Mouse (Mus musculus) hindbrain, embryonic 11.5 days (tissue): ENCODE measurements around the gene Dlg2. TPM values are rescaled to one million over a fixed set of nuclear protein-coding genes. Genes with fewer than 3 reads are reported as not detected.

ENCODE experiments used
- ATAC-seq: fragments of 200-750 bp; cut with Nextera tagmentation; 2 replicates; pipeline ENCODE4 v1.8.0; 2017; ENCODE audit warnings: mild to moderate bottlenecking, moderate TSS enrichment, moderate library complexity; ENCODE audit not compliant: low FRiP score
- DNase-seq: peaks from one replicate; pipeline ENCODE4 v3.0.0-alpha.2; 2015; ENCODE audit warnings: low spot score
- H3K27ac ChIP-seq: fragments of 300-500 bp; sonication (generic); 2 replicates; pipeline ENCODE4 v1.5.1; 2014; ENCODE audit warnings: mild to moderate bottlenecking, low read depth, low read length
- H3K27me3 ChIP-seq: fragments of 300-500 bp; sonication (generic); 2 replicates; pipeline ENCODE4 v1.6.1; 2014; ENCODE audit warnings: mild to moderate bottlenecking, low read length, moderate library complexity, mixed read lengths; ENCODE audit not compliant: control insufficient read depth, insufficient read depth
- H3K36me3 ChIP-seq: fragments of 300-500 bp; sonication (generic); 2 replicates; pipeline ENCODE4 v1.6.1; 2014; ENCODE audit warnings: mild to moderate bottlenecking, low read length, moderate library complexity, mixed read lengths; ENCODE audit not compliant: control insufficient read depth, insufficient read depth
- H3K4me1 ChIP-seq: fragments of 300-500 bp; sonication (generic); replicated peaks from 2 replicates; pipeline ENCODE4 v1.6.1; 2014; ENCODE audit warnings: low read length, mixed read lengths; ENCODE audit not compliant: control insufficient read depth, insufficient read depth
- H3K4me2 ChIP-seq: fragments of 300-500 bp; sonication (generic); replicated peaks from 2 replicates; pipeline ENCODE4 v1.6.1; 2014; ENCODE audit warnings: mild to moderate bottlenecking, low read depth, low read length
- H3K4me3 ChIP-seq: fragments of 300-500 bp; sonication (generic); 2 replicates; pipeline ENCODE4 v1.5.1; 2014; ENCODE audit warnings: low read depth, low read length
- H3K9ac ChIP-seq: fragments of 300-500 bp; sonication (generic); 2 replicates; pipeline ENCODE4 v1.6.1; 2014; ENCODE audit warnings: low read depth, low read length
- H3K9me3 ChIP-seq: fragments of 300-500 bp; sonication (generic); 2 replicates; pipeline ENCODE4 v1.6.1; 2016; ENCODE audit warnings: low read length; ENCODE audit not compliant: control insufficient read depth
- WGBS: fragments of 180-500 bp; shearing (Covaris S2); extraction: QIAGEN DNeasy Blood & Tissue Kit; methylation state at CpG from one replicate; pipeline ENCODE4 v1.1.7; 2014; 5-methylcytosine and 5-hydroxymethylcytosine counted together
- polyA plus RNA-seq: library from polyadenylated mRNA; unstranded; fragments of >200 nt; fragmentation: Nextera tagmentation; extraction: Ambion mirVana; gene quantifications from 2 replicates; pipeline ENCODE4 v1.2.1, GENCODE M21; 2014

Gene Dlg2
- polyA plus RNA-seq, 1 experiment from 2014 or later, result 3.1 TPM

DNA sequence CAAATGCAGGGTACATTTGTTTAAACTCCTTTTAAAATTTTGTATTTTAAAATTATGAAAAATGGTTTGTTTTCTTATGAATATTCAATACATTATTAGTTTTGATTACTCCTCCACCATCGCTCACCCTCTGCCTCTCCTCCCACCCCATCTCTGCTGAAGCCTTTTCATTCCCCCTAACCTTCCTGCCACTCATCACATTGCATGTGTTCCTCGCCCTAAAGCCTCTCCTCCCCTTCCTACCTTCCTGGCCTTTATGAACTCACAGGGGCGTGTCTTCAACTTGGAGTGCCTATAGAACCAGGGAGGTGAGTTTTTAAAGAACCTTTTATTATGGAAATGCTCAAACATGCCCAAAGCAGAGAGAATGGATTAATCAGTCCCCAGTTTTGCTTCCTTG lies 921.4 kb downstream of the Dlg2 start:
- H3K4me2 ChIP-seq, result no peak overlapping the region
- no peaks in the 10 kb centered on the region for H3K36me3 ChIP-seq
- no peak overlapping the region for H3K4me3 ChIP-seq
- no peaks in the 10 kb centered on the region for H3K4me1 ChIP-seq
- WGBS, result 23% methylated on average over 3 of the region's 3 CpGs
- no peak for DNase-seq
- no peak overlapping the region for H3K9ac ChIP-seq
- H3K9me3 ChIP-seq, result no peaks in the 10 kb centered on the region
- ATAC-seq, result no peak
- no peak overlapping the region for H3K27ac ChIP-seq
- no peaks in the 10 kb centered on the region for H3K27me3 ChIP-seq

DNA sequence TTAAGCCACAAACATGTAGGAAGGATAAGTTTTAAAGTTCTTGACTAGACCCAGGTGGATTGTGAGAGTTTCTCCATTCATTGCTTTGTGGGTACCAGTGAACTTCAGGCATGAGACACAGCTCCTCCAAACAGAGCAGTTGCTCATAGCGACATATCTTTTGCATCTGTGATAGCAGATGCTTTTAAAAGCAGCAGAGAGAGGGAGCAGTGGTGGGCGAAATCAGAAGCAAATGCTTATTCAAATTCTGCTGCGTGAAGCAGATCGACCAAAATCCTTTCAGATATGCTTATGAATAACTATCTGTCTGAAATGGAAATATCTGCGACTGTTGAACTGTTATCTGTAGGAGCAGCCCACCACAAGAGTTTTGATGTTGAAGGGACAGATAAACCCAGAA lies 935.6 kb downstream of the Dlg2 start:
- DNase-seq, result no peak
- Histone ChIP-seq H3K4me3 (no peak overlapping the region), H3K9ac (no peak overlapping the region), H3K27ac (no peak overlapping the region), H3K4me2 (no peak overlapping the region), H3K4me1 (no peaks in the 10 kb centered on the region), H3K36me3 (no peaks in the 10 kb centered on the region), H3K27me3 (no peaks in the 10 kb centered on the region), H3K9me3 (no peaks in the 10 kb centered on the region)
- 83% methylated on average over 5 of the region's 5 CpGs for WGBS
- ATAC-seq, result no peak

DNA sequence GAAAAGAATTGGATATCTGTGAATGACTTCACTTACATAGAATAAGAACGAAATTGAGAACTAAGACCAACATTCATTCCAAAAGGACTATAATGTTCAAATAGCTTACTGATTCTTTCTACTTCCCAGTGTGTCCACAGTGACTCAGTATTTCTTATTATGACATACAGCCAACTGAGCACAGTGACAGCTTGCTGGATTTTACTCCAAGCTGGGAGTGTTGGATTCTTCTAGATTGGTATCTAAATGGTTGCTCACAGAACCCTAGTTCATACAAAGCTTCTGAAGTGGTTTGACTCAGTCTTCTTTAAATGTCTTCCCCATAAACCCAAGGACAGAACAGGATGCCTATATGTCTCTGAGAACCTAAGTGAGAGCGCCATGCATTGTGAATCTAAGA lies 937.7 kb downstream of the Dlg2 start:
- no peaks in the 10 kb centered on the region for H3K36me3 ChIP-seq
- DNase-seq (no peak), ATAC-seq (no peak)
- WGBS, result 89% methylated on average over 2 of the region's 2 CpGs
- no peaks in the 10 kb centered on the region for H3K27me3 ChIP-seq
- no peak overlapping the region for H3K9ac ChIP-seq
- H3K4me1 ChIP-seq, result no peaks in the 10 kb centered on the region
- no peak overlapping the region for H3K27ac ChIP-seq
- no peak overlapping the region for H3K4me2 ChIP-seq
- no peak overlapping the region for H3K4me3 ChIP-seq
- no peaks in the 10 kb centered on the region for H3K9me3 ChIP-seq

DNA sequence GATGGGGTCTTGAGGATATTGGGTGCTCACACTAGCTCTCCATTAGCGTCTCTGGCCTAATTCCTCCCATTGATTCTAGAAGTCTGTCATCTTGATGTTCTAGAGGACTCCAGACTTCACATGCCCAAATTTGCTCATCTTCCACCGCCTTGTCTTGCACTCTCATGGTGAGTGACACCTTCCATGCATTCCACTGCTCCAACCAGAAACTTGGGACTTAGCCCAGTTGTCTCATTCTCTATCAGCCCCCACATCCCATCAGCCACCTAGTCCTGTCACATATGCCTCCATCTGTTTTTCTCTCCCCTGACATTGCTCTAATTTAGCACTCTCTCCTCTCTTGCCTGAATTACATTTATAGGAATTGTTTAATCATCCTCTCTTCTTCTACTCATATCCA lies 938.3 kb downstream of the Dlg2 start:
- Histone ChIP-seq H3K4me3 (no peak overlapping the region), H3K9ac (no peak overlapping the region), H3K27me3 (no peaks in the 10 kb centered on the region), H3K36me3 (no peaks in the 10 kb centered on the region), H3K4me2 (no peak overlapping the region), H3K4me1 (no peaks in the 10 kb centered on the region), H3K27ac (no peak overlapping the region), H3K9me3 (no peaks in the 10 kb centered on the region)
- 87% methylated on average over 2 of the region's 2 CpGs for WGBS
- ATAC-seq, result no peak
- DNase-seq, result no peak

DNA sequence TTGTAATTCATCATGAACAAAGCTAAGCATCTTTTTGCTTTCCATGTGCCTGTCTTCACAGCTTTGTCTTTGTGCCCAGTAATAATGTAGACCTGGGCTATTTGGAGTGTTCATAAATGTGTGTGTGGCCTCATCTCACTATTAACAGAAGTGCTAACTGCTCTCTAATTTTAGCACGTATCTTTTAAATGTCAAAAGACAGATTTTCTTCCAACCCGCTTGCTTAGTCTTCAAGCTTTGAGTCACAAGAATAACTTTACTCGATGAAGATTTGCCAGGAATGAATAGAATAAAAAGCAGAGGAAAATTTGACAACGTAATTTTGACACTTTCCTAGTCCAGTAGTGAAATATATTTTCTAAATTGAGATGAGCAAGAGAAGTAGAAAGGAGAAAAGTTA lies 943.7 kb downstream of the Dlg2 start:
- Histone ChIP-seq H3K27ac (no peak overlapping the region), H3K4me2 (no peak overlapping the region), H3K9ac (no peak overlapping the region), H3K4me1 (no peaks in the 10 kb centered on the region), H3K27me3 (no peaks in the 10 kb centered on the region), H3K36me3 (no peaks in the 10 kb centered on the region), H3K9me3 (no peaks in the 10 kb centered on the region), H3K4me3 (no peak overlapping the region)
- ATAC-seq (no peak), DNase-seq (no peak)
- 90% methylated on average over 4 of the region's 4 CpGs for WGBS

DNA sequence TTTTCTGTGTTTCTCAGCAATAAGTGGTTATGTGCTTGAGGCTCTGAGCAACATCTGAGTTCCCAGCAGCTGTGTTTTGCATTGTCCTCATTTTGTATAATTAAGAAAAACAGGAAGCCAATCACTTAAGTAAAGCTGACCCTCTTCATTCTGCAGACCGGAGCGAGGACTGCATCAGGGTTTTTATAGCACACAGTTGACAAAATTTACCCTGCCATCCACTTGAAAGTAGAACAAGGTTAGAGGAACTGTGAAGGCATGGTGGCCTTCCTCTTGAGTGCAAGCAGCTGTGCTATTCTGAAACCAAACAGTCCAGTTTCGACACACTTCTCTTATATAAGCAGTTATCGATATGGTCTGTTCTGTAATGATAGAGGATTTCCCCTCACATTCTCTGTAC lies 947.3 kb downstream of the Dlg2 start:
- H3K27ac ChIP-seq, result no peak overlapping the region
- H3K4me1 ChIP-seq, result no peaks in the 10 kb centered on the region
- H3K4me3 ChIP-seq, result no peak overlapping the region
- 91% methylated on average over 4 of the region's 4 CpGs for WGBS
- no peak overlapping the region for H3K4me2 ChIP-seq
- H3K9ac ChIP-seq, result no peak overlapping the region
- H3K9me3 ChIP-seq, result no peaks in the 10 kb centered on the region
- ATAC-seq (no peak), DNase-seq (no peak)
- no peaks in the 10 kb centered on the region for H3K27me3 ChIP-seq
- no peaks in the 10 kb centered on the region for H3K36me3 ChIP-seq

DNA sequence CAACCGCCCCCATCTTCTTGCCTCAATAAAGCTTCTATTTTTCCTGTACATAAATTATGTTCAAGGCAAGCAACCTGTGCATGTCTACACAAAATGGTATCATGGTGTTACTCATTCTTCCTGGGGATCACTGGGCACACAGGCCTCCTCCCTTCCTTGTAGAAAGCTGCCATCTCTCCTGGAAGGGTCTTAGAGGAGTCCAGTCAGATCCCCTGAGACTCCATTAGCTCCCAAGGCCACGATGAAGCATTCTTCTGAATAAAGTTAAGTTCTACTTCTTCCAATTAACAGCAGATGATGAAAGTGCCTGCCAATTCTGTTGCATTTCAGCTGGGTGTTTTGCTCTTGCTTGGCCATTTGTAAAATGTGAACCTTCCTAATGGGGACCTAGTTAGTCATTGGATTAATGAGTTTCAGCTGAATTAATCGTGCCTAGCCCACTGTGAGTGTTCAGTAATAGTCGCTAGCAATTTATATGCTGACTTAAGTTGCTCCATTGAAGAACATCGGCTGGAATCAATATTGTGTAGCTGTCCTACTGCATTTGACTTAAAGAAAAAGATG lies 953.3 kb downstream of the Dlg2 start:
- WGBS, result 78% methylated on average over 5 of the region's 5 CpGs
- Histone ChIP-seq H3K4me2 (no peak overlapping the region), H3K9ac (no peak overlapping the region), H3K4me3 (no peak overlapping the region), H3K27me3 (no peaks in the 10 kb centered on the region), H3K4me1 (no peaks in the 10 kb centered on the region), H3K36me3 (no peaks in the 10 kb centered on the region), H3K9me3 (no peaks in the 10 kb centered on the region), H3K27ac (no peak overlapping the region)
- no peak for DNase-seq
- no peak for ATAC-seq

DNA sequence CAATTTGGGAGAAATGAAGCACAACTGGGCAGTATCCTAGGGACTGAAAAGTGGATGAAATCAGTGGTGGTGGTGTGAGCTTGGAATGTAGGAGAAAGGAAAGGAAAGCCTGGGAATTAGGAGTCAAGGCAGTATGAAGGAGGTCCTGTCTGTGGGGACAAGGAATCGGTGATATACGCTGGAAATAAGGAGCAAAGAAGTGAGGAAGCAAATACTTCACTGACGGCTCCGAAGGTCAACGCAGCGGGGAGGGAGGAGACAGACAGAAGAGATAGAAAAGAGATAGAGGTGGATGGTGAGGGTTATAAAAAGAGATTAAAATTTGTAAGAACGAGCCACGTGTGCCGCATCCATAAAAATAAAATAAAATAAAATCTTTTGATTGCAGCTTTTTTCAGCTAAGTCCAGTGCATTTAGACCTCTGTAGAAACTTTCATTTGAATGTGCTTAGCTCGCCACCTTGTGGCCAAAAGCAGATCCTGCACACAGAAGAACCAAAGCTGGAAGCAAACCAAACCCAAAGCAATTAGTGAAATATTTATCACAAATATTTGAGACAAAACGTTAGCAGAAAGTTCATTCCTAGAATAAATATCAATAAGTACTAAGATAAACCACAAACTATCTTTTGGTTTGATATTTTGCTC lies 955.2 kb downstream of the Dlg2 start:
- H3K4me3 ChIP-seq, result no peak overlapping the region
- H3K36me3 ChIP-seq, result no peaks in the 10 kb centered on the region
- no peak overlapping the region for H3K4me2 ChIP-seq
- no peak overlapping the region for H3K9ac ChIP-seq
- no peaks in the 10 kb centered on the region for H3K9me3 ChIP-seq
- whole genome bisulfite sequencing, result 43% methylated on average over 11 of the region's 11 CpGs
- DNase-seq (peak; percentile 71), ATAC-seq (peak; percentile 39; the same call in 1 of the 2 replicates)
- H3K4me1 ChIP-seq, result no peaks in the 10 kb centered on the region
- no peaks in the 10 kb centered on the region for H3K27me3 ChIP-seq
- no peak overlapping the region for H3K27ac ChIP-seq

DNA sequence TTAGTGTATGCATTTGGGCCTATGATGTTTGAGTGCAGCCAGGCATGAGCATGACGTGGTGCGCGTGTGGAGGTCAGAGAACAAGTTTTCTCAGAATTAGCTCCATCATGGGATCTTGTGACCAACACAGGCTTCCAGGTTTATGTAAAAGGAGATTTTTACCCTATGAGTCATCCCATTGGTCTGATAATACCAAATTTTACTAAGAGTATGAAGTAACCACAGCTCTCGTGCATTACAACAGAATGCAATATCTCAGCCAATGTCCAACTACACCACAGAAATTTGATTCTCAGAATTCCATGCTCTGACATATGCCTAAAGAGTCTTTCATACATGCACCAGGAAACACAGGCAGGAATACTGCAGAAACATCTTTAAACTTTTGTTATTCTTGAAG lies 956.1 kb downstream of the Dlg2 start:
- H3K4me1 ChIP-seq, result no peaks in the 10 kb centered on the region
- 93% methylated on average over 4 of the region's 4 CpGs for WGBS
- no peak overlapping the region for H3K4me3 ChIP-seq
- H3K9me3 ChIP-seq, result no peaks in the 10 kb centered on the region
- no peak for ATAC-seq
- no peak overlapping the region for H3K4me2 ChIP-seq
- no peaks in the 10 kb centered on the region for H3K36me3 ChIP-seq
- no peak overlapping the region for H3K9ac ChIP-seq
- no peak overlapping the region for H3K27ac ChIP-seq
- no peaks in the 10 kb centered on the region for H3K27me3 ChIP-seq
- no peak for DNase-seq
